Mouse (Mus musculus): Measurements from ENCODE around the gene Ppil4.

GRCm38 (mm10) chr10:7866762-7867665, 74.3 kb downstream of the Ppil4 start:
- TF ChIP-seq ZNF384 (IDR thresholded peaks at IDR 0.05; ENCODE audit: low read depth, low read length) (no peak), CTCF (conservative IDR thresholded peaks at IDR 0.05 in 1 of 2, IDR thresholded peaks at IDR 0.05 in 1 of 2; ENCODE audit: low read depth in 2 of 2, low read length in 2 of 2) (no peak), KAT2A (IDR thresholded peaks at IDR 0.05; ENCODE audit: insufficient replicate concordance, low read length) (no peak), GABPA (IDR thresholded peaks at IDR 0.05; ENCODE audit: insufficient replicate concordance, low read depth, low read length) (no peak), POLR2A (IDR thresholded peaks at IDR 0.05; ENCODE audit: low read depth, low read length) (no peak), EP300 (IDR thresholded peaks at IDR 0.05; ENCODE audit: low read length) (no peak), ELF1 (IDR thresholded peaks at IDR 0.05; ENCODE audit: low read depth, low read length) (no peak), JUND (conservative IDR thresholded peaks at IDR 0.05; ENCODE audit: low read depth, low read length) (no peak), UBTF (IDR thresholded peaks at IDR 0.05; ENCODE audit: low read depth, low read length) (no peak), MXI1 (IDR thresholded peaks at IDR 0.05; ENCODE audit: low read depth, low read length) (no peak), CHD2 (IDR thresholded peaks at IDR 0.05; ENCODE audit: low read length) (no peak)
